Mouse (Mus musculus) B cell, adult 67 days (primary cell): Measurements from ENCODE around the gene Nsl1. TPM values are rescaled to one million over a fixed set of nuclear protein-coding genes. Genes with fewer than 3 reads are reported as not detected.

Experiments used
- total RNA-seq, 2 experiments: library from RNA; stranded (reverse); gene quantifications; 4 replicates each; pipeline ENCODE4 v1.2.4; 2023

The Nsl1 gene
- total RNA-seq: 1 to 10 TPM; 2.2 to 2.4 TPM

GRCm38 (mm10) chr1:191062781-191063485 is at the start of gene Nsl1, which contains the start of gene Tatdn3:
Gene Nsl1 (plus strand): TSS chr1:191063012.
Gene Tatdn3 (minus strand): TSS chr1:191062932.

GRCm38 (mm10) chr1:191026021-191026713 is 36.6 kb upstream of the Nsl1 start, which contains the start of gene Flvcr1:
Gene Flvcr1 (minus strand): TSS chr1:191026158.

GRCm38 (mm10) chr1:191036554-191037334 is 26.1 kb upstream of the Nsl1 start, which contains the start of gene Spata45:
Gene Spata45 (plus strand): TSS chr1:191036639.

GRCm38 (mm10) chr1:191097802-191098747 is 35.3 kb downstream of the Nsl1 start, which contains the start of gene Batf3:
Gene Batf3 (plus strand): TSS chr1:191097847.

Other genes with a start within 250 kb of the Nsl1 start
- 10 to 100 TPM; 10.2 to 13.6 TPM for gene Rps6kc1, start 151.2 kb upstream of the Nsl1 start, total RNA-seq
- 10 to 100 TPM; 80.8 to 93.1 TPM for gene Angel2, start 137.9 kb upstream of the Nsl1 start, total RNA-seq
- under 1 TPM; 0.68 to 0.84 TPM for gene Vash2, start 83.7 kb upstream of the Nsl1 start, total RNA-seq
- 10 to 100 TPM; 17.8 to 18.6 TPM for gene Flvcr1, start 36.9 kb upstream of the Nsl1 start, total RNA-seq
- not detected for gene Spata45, start 26.4 kb upstream of the Nsl1 start, total RNA-seq
- gene Tatdn3, start 80 bp upstream of the Nsl1 start, total RNA-seq: 10 to 100 TPM; 10.1 to 19.4 TPM
- gene Batf3, start 34.8 kb downstream of the Nsl1 start, total RNA-seq: 1 to 10 TPM in 1 of 2 experiments, not detected in 1; 1.5 TPM
- gene Fam71a, start 101.8 kb downstream of the Nsl1 start, total RNA-seq: not detected
- gene Atf3, start 155.0 kb downstream of the Nsl1 start, total RNA-seq: 10 to 100 TPM; 19.4 to 47.7 TPM